Mouse (Mus musculus): Measurements from ENCODE around the gene Psen2.

The Psen2 gene

DNA sequence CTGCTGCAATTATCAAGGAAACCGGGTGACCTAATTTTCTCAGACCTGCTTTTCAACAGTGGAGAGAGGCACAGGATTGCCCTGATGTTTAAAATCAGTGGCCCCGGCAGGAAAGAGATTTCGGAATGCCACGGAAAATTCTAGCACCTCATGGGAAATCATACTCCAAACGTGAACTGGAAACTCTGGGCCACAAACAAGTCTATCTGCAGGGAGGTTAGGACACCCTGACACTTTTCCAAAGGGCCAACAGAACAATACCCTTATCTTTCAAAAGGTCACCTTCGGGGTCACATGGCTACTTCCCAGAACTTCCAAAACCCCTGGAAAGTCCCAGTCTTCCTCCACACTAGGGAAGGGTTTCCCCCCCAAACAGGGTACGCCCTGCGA is 12.8 kb downstream of the Psen2 start:
- CTCF ChIA-PET: no interaction called here

DNA sequence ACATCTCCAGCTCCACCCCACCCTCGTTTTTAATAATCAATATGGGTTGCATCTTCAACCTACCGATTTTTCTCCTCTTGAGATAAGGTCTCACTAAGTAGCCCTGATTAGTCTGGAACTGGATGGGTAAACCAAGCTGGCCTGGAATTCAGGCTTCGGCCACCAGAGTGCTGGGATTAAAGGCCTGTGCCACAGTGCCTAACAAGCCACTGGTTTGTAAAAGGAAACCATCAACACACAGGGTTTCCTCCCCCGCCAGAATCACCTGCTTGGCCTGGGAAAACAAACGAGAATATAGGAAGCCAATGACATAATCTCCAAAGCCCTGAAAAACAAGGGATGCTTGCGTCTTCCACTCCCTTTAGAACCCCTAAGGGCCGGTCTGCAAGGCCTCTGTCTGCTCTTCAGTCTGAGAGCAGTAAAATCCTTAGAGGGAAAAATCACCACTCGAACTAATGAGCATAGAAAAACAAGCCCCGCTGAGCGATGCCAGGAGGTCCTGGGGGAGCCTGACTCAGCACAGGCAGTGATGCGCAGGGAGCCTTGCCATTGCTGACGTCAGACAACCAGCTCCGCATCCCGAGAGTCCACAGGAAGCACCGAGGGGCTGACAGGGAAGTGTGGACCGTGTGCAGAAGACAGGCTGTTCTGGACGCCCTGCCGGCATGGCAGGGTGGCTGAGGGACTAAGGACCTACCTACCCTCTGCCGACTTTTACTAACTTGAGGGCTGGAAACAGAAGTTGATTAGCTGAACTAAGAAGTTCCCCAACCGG is 13.4 kb downstream of the Psen2 start:
- CTCF ChIA-PET: interaction anchor here (0.6 to 0.7 kb wide), 2 partner anchors 27 to 271 kb away, joined by 3 to 7 read pairs; no protein-coding TSS in a partner anchor

DNA sequence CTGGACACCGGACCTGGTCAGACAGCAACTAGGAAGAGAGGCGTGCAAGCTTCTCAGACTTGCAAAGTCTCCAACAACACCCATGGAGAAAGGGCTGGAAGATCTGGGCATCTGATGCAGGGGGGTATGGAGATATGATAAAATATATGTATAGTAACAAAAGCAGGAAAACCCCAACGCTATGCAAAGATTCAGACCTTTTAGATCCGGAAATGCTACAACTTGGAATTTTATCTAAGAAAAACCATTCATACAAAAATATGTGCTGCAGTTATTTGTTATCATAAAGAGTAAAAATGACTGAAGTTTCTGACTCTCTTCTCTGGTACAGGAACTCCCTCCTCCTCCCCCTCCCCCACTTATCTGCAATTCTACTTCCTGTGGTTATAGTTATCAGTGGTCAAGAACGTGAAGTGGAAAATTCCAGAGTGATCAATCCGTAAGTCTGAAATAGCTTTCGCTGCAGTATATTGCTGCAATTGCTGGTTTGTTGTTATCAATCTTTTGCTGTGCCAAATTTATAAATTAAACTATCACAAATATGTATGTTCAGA is 14.6 kb downstream of the Psen2 start:
- CTCF ChIA-PET: interaction anchor here (0.6 kb wide), 1 partner anchor 272 kb away, joined by 3 read pairs; no protein-coding TSS in a partner anchor

DNA sequence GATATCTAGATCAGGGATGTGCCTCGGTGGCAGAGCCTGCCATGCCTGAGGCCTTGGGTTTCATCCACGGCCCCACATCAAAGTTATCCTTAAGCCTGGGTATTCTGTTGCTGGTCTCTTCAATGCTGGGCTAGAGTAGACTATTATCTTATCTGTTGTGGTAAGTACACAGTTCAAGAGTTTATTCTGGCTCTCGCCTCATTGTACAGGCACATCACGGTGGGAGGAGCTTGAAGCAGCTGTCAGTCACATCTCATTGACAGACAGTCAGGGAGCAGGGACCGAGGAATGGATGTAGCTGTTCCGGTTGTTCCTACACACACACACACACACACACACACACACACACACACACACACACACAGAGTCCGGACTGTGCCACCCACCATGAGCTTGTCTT is 15.3 kb downstream of the Psen2 start:
- CTCF ChIA-PET: no interaction called here

DNA sequence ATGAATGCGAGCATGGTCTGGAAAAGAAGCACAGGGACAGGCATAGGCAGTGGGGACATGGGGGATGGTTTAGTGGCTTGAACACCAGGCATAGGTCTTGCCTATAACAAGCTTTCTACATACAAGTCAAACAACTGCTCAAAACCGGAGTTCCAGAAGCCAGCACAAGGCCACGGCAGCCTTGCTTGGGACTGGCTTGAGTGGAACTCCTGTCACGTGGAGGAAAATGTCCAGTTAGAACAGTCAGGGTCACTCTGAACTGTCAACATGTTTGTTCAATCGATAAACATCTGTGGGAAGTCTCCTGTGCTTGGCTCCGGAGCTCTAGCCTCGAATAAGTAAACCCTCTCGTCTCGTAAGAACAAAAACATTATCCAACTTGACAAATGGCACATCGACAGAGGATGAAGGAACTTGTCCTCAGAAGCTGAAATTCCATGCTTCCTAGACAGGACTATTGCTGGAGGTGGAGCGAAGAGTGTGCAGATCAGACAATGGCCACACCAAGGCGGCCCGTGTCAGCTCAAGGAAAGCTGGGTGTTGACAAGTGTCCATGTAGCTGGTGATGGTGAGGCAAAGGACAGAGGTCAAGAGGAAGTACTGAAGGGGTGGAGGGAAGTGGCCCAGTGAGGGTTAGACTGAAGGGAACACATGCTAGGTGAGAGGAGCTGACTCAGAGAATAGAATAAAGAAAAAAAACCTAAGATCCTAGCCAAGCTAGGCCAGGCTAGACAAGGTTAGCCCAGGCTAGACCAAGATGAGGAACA is 17.3 kb downstream of the Psen2 start:
- CTCF ChIA-PET: no interaction called here

DNA sequence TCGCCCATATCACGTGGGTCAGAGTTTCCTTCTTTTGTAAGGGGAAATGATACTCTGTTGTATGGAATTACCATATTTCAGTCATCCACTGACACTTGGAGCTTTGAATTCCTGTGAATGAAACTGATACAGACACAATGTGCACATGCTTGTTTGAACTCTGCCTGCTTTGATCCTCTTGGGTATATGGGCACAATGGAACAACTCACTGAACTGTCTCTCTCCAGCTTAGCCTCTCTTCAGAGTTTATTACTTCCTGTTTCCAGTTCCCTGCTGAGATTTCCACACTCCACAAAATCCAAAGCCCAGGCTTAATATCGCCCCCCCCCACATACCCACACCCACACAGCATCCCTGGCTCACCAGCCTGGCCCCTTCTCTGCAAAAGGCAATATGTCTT is 31.5 kb downstream of the Psen2 start:
- CTCF ChIA-PET: interaction anchor here (0.5 to 1.7 kb wide), 2 partner anchors 58 to 672 kb away, joined by 5 to 8 read pairs; no protein-coding TSS in a partner anchor

DNA sequence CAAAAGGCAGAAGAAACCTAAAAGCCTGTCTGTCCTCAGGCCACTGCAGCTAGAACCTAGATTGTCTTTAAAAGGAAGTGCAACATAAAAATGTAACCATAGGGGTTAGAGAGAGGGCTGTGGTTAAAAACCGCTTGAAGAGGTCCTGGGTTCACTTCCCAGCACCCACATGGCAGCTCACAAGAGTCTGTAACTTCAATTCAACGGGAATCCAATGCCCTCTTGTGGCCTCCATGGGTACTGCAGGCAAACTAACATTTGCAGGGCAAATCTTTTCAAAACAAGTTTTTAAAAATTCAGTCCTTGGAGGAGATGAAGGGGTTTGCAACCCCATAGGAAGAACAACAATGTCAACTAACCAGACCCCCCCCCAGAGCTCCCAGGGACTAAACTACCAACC is 32.7 kb downstream of the Psen2 start:
- CTCF ChIA-PET: interaction anchor here (0.7 to 1.7 kb wide), 4 partner anchors 13 to 926 kb away, joined by 3 to 8 read pairs (median 4); no protein-coding TSS in a partner anchor

DNA sequence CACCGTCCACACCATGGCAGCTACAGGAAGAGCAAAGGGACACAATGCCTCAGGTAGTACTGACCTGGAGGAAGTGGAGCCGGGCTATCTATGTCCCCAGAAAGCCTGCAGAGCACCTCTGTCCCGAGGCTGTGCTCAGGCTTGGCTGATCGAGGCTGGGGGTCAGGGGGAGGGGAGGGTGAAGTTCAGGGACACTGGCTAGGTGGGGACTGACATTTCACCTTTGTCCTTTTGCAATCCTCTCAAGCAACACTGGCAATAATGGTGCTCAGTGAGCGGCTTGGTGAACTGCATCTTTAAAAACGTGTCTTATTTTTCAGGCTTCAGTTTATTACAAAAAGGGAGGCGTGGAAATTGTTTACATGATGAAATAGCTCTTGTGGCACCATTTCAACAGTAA is 33.3 kb downstream of the Psen2 start:
- CTCF ChIA-PET: interaction anchor here (1.3 to 1.4 kb wide), 2 partner anchors 13 to 193 kb away, joined by 4 read pairs; no protein-coding TSS in a partner anchor

DNA sequence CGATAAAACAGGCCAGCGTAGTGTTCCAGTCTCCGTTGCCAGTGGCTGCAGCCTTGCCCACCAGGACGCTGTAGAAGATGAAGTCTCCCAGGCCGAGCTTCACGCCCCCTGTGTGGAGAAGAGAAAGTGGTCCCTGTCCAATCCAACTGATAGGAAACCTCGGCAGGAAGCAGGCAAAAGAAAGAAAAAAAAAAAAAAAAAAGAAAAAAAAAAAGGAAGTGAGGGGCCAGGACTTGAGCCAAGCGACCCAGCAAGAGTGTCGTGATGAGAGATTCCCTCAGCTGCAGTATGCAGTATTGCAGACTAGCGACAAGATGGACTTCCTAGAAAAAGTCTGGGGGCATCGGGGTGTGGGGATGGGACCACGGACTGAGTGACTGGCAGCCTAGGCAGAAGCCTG is 34.4 kb downstream of the Psen2 start:
- CTCF ChIA-PET: no interaction called here

DNA sequence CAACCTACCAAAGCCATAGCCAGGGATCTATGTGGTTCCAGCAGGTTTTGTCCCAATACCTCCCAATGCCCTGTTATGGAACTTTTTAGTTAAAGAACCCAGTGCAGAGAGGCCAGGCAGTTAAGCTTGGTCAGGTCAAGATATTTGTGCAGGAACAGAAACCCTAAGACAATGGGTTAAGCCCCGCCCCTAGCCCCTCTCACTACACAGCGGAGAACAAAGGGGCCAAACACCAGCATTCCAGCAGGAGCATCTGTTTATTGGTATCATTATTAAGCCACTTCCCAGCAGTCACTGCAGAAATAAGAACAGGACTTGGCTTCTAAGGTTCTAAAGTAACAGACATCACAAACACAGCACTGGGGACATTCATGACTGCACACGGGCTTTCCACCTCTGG is 36.5 kb downstream of the Psen2 start:
- CTCF ChIA-PET: no interaction called here

DNA sequence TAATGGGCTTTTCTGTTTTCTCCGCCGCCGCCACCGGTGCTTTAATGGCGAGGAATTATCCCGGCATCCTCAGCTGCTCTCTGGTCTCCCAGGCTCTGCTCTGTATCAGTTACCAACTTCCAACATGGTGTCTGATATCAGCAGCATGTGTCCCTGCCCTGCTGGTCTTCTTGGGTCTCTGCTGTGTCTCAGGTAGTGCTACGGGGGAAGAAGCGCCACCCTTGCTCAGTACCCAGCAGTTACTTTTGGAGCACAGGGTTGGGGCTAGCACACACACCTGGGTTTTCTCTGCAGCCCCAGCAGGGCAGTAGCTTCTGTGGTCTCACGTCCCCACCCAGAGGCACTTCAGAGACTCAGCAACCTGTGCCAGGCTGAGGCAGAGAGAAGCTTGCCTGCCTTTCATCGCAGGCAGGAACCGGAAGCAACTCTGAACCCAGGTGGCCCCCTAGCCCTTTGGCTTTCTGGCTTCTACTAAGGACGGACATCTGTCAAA is 37.0 kb downstream of the Psen2 start:
- CTCF ChIA-PET: interaction anchor here (0.6 kb wide), 1 partner anchor 731 kb away, joined by 3 read pairs; no protein-coding TSS in a partner anchor

DNA sequence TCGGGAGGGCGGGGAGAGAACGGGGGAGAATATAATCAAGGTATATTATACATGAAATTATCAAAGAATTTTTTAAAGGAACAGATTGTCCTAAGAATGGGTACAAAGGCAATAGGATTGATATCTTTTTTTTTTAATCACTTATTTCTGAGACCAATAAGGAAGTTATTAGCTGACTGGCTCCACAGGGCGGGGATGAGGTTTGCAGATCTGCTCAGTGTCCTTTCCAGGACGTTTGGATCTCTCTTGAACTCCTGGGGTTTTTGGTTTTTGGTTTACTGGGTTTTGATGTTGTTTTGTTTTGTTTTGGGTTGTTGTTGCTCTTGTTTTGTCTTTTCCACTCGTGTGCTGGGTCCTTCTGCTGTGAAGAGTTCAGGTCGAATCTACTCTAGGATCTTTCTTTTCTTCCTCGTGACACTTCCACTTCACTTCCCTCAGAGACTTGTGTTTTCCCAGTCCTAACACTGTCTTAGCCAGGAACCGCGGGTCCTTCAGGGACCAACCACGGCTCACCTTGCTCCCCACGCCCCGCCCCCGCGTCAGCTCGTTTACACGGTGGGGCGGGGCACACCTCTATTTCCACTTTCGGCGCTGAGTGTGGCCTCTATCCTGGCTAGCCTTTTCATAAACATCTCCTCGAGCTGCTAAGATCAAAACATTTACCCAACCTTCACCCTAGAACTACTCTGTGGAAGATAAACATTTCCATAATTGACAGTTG is 37.6 kb downstream of the Psen2 start:
- CTCF ChIA-PET: interaction anchor here (0.6 to 0.7 kb wide), 4 partner anchors 34 to 731 kb away, joined by 3 to 8 read pairs (median 4); no protein-coding TSS in a partner anchor

DNA sequence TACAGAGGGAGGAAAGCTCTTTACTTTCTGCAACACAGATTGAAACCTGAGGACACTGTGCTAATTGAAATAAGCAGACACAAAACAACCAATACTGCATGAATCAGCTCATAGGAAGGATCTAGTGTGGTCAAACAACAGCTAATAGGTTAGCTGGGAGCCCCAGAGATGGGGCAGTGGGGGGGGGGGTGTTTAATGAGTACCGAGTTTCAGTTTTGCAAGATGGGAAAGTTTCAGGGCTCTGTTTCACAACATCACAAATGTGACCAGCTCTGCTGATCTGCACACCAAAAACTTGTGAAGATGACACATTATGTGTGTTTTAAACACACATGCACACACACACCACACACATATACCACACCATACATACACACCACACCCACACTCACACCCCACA is 41.2 kb downstream of the Psen2 start:
- CTCF ChIA-PET: no interaction called here

DNA sequence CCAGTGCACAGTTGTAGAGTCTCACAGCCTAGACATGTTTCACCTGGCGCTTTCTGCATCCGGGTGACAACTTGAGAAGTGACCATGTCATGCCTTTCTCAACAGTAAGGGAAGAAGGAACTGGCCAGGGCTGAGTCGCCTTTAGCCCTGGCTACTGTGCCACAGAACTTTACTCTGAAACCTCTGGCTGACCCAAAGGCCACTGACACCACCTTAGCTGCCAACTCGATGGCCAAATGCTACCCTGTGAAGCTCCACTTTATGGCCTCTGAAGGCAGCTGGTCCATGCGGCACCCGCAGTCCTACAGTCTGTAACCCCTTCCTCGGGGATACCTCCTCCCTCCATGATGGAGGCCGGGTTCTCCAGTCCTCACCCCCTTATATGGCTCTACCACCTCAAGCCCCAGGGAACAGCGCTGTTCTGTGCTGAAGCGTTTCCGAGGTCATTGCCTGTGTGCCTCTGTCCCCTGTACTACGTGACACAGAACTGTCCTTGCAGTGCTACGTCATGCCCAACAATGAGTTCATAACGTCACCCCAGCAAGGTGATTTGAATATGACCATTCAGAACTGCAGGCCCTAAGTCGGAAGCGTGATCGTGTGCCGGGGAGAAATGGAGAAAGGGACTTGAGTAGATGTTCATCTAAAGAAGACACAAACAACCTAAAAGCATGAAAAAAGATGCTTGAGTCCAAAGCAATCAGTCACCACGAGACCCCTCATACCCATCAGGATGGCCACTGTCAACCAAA is 42.3 kb downstream of the Psen2 start:
- CTCF ChIA-PET: no interaction called here

DNA sequence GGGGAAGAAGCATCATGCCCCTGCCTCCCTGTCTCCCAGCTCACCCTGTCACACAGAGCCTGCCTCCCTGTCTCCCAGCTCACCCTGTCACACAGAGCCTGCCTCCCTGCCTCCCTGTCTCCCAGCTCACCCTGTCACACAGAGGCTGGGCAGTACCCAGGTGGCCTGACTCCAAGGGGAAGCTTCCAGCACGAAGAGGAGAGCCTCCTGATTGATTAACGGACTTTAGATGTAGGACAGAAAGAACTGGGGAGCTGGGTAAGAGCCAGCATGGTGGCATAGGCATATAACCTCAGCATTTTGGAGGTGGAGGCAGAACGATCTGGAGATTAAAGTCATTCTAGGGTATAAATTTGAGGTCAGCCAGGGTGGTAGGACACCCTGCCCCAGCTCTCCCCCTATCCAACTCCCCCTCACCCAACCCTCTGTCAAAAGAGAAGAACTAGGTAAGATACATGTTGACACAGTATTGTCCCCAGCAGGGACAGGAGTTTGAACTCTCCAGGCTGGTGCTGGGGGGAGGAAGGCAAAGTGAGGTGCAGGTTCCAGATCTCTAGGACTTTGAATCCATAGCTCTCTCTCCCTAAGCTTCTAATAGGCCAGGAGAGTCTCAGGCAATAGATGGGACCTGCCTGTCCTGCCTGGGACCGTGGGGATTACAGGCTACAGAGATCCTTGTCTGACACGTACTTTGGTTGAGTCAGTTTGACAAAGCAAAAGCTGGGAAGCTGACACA is 46.5 kb downstream of the Psen2 start:
- CTCF ChIA-PET: interaction anchor here (0.6 to 0.8 kb wide), 3 partner anchors 14 to 284 kb away, joined by 4 to 6 read pairs (median 4); no protein-coding TSS in a partner anchor

DNA sequence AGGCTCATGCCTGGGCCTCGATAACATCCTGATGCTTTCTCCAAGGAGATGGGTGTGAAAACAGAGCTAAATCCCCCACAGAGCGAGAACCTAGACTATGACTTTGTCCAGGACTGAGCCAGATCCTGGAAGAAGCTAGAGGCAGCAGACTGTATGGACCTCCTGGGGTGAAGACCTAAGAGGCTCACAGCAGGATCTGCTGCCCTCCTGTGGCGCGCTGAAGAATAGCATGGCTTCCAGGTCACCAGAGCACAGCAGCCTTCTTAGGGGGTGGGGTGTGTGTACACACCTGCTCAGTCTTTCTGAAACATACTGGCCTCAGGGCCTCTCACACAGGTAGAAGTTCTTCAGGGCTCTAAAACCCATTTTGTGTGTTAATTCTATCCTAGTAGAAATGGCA is 48.2 kb downstream of the Psen2 start:
- CTCF ChIA-PET: interaction anchor here (1.0 kb wide), 1 partner anchor 39 kb away, joined by 3 read pairs; no protein-coding TSS in a partner anchor

DNA sequence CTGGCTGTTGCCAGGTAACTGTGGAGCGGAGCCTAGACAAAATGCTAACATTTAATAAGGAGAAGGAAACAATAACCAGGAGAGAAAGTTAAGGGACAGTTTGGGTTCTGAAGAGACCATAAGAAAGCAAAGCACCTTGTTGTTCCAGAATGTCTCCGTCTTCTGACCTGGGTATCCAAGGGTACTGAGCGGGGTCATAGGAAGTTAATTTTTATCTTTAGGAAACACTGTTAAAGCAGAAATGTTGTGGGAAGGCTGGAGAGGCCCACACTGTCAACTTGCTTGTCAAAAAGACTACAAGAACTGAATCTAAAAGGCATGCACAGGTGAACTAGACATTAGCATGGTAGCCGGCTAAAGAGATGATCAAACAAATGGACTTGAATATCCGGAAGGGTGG is 50.3 kb downstream of the Psen2 start:
- CTCF ChIA-PET: no interaction called here

DNA sequence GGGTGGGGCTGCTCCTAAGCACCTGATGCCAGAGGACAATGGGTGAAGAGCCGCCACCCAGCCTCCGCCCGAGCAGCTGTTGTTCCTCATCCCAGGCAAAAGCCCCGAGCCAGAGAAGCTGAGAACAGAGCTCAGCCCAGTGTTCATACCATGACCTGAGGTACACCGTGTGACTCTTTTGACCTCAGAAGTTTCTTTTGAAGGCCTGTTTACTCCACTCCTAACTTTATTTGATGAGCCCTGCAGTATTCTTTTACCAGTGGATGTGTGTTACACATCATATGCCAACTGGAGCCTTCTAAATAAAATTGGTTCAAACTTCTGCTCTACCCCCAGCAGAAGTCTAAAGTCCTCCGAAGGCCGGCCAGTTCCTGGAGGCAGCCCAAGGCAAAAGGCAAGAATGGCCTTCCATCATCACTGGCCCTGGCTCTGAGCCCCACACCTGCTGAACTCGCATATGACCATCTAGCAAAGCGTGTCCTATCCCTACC is 52.4 kb downstream of the Psen2 start:
- CTCF ChIA-PET: no interaction called here

DNA sequence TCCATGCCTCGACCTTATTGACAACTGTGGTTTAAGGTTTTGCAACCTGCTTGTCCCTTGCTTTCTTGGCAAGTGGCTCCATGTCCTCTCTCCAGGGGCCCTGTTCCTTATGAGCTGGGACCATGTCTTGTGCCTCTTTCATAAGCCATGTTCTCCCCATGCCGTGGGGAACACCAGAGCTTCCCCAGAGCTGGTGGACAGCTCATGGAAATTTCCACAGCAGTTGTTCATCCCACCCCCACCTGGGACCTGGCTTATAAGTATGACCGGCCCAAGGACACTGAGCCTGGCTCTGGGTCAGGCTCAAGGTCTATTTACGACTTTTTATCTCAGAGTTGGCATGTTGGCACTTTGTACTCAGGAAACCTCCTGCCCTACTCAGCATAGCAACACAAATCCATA is 53.2 kb downstream of the Psen2 start:
- CTCF ChIA-PET: no interaction called here

DNA sequence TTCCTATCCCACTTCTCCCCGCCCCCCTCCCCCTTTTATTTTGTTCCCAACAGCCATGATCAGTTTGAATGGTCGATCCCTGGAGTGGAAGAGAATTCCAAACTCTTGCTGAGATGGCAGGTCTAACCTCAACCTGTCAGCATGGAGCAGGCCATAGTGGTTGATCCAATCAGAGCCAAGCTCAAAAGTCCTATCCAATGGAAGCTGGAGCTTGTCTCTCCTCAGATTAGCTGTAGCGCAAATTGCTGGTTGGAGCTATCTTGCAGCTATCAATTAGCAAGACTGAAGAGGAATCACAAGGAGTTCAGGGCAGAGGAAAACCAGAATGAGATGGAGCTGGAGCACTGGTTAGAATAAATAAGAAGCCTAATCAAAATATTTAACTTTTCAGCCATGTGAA is 54.9 kb downstream of the Psen2 start:
- CTCF ChIA-PET: interaction anchor here (0.6 to 1.2 kb wide), 2 partner anchors 28 to 285 kb away, joined by 4 to 6 read pairs; no protein-coding TSS in a partner anchor
